Mouse (Mus musculus) embryo, embryonic 10 days (tissue): ENCODE results near the gene Aldh3b3.

ENCODE experiments used
- DNase-seq: peaks from one replicate; pipeline ENCODE4 v3.0.0-alpha.2; 2015; ENCODE audit warnings: low spot score

Gene Aldh3b3

DNA sequence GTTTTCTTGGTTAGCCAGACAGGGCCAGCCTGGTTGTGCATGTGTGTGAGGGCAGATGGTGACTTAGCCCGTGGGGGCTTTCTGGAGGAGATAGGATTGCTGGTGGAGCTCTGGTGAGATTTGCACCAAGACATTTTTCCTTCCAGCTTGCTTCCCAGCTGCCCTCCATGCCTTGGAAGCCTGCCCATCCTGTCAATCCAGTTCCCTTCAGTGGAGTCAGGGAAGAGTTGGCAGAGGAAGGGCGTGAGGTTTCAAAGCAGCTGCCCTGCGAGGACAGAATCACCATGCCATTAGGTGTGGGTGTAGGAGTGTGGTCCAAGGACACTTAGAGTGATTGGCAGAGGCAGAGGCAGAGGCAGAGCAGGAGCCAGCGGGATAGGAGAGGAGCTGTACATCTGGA, at the start of gene Aldh3b3:
Gene Aldh3b3 (plus strand): TSS at position 176 of the 400 bp plus-strand sequence.
- no peak for DNase-seq

DNA sequence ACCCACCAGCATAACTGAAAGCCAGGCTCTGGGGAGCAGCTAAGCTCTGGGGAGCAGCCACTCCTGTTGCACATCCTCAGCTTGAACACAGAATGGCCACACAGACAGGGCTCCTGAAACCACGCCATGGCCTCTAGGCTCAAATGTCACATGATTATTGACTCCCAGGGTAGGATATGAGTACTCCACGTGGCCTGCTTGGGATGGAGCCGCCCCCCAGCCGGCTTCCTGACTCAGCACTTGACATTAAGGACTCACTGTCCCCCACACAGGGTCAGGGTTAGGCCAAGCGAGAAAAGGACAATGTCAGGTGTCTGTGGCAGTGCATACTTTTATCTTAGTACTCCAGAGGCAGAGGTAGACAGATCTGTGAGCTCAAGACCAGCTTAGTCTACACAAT, 48.2 kb upstream of the Aldh3b3 start:
- DNase-seq: no peak

DNA sequence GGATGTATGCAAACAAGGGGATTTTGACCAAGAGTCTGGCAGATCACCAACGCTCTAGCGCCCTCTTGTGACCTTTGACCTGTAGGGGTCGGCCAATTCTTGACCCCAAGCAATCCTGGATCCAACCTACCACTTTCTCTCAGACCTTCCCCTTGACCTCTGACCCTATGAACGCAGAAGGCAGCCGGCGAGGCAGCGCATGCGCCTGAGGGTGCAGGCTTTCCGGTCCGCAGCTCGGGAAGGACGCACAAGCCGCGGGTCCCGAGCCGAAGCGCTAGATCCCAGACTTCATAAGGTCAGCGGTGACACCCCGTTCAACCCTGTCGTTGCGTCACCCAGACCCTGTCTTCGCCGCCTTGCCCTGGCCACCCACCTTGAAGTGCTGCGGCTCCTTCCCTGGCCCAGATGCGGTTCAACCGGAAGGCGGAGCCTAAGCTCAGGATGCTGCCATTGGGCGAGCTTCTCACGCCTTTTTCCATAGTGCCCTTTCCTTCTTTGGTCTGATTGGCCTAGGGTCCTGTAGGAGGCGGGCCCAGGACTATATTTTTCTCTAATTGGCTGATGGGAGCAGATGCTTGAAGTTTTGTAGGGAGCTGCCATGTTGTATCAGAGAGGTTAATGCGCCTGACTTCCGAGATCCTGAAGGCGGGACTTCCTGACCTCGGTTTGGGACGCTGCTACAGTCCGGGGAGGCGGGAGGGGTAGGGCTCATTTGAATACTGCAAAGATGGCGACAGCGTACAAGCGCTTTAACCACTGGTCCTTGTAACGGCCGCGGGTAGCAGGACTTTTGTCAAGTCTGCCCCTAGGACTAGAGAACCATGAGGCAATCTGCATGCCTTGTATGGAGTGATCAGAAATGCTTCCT, 45.9 kb upstream of the Aldh3b3 start, which contains the start of gene Ndufs8:
Gene Ndufs8 (minus strand): TSS at position 438 of the 868 bp plus-strand sequence.
- peak; percentile 97 for DNase-seq

DNA sequence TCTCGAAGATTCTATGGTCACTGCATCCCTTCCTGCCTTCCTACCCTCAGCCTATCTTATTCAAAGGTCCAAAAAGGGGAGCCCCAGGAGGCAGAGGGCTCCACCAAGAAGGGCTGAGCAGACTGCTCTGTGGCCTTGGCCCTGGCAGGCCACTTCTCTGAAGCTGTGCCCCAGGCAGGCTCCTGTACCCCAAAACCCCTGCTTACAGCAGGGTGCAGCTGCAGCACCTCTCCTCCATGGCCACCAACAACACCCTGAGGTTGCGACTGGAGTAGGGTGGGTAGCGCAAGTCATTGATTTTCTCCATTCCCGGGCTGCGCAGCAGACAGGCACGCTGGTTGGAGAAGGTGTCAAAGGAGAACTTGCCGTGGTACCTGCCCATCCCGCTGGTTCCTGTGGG, 44.8 kb upstream of the Aldh3b3 start:
- DNase-seq: no peak

DNA sequence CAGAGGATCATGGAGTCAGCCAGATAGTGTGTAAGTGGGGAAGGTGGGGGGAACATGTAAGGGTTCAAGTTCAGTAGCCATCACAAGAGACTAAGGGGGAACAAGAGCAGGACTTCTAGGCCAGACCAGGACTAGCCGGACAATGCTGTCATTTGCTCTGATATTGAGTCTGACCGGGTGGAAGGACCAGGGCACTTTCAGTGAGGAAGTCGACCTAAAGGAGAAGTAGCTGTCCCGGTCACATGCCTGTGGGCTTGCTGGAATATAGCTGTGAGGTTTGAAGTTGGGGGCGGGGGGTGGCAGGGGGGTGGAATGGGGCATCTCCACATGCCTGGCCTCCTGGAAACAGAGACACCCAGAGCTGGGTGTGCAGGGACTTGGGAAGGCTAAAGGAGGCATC, 43.9 kb upstream of the Aldh3b3 start:
- no peak for DNase-seq

DNA sequence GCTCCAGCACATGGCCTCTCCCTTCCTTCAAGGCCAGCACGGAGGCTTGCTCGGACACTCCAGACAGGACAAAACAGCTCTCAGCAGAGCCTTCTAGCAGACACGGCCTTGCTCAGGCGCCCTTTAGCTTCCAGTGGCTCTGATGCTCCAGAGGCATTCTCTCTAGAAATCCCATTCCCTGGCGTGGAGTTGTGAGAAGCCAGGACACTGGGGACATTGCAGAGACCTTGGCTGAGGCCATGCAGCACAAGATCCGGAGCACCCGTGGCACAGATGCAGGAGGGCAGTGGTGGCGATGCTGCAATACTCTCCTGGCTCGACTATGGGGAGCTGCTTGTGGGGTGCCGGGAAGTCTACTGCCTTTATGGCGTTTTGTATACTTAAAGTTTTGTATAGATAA, 41.7 kb upstream of the Aldh3b3 start:
- DNase-seq: no peak

DNA sequence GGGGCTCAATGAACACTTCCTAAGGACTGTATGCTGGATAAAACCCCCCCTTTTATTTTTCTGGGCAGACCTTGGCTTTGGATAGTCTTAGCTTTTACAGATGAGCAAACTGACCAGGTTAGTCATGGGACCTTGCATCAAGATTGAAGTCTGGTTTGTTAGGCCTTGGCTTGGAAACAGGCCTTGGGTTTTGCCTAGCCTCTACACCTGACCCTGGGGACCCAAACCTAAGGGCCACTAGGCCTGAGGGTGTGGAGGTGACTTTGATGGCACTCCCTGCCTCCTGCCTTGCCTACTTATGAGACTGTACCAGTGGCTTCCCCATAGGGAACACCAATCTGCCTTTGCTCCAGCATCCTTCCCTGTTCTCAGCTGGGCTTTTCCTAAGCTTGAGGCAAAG, 38.5 kb upstream of the Aldh3b3 start:
- DNase-seq: no peak

DNA sequence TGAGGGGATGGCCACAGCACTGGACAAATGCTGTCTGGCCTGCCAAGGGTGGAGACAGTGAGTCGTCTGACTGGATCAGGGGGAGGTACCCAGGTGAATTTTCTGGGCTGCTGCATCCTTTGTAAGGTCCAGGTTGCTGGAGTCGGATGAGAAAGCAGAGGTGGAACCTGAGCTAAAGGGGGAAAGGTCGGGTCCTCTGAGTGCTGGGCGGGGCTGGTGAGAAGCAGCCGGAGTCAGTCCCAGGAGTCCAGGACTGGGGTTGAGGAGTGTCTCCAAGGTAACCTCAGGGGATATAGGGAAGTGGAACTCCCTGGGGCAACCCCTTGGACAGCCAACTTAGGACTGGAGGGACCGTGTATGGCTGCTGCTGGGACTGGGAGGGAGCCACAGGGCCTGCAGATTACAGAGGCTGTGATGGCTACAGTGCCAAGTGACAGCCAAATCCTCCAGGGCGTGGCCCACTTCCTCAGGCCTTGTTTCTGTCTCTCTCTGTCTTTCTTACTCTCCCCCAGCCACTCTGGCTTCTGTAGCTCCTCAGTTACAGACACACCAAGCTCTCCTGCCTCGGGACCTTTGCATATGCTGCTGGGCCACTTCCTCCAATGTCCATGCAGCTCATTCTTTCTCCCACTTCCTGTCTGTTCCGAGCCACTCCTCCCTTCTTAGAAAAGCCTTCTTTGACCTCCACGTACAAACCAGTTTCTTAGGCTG, 35.6 kb upstream of the Aldh3b3 start:
- DNase-seq: no peak

DNA sequence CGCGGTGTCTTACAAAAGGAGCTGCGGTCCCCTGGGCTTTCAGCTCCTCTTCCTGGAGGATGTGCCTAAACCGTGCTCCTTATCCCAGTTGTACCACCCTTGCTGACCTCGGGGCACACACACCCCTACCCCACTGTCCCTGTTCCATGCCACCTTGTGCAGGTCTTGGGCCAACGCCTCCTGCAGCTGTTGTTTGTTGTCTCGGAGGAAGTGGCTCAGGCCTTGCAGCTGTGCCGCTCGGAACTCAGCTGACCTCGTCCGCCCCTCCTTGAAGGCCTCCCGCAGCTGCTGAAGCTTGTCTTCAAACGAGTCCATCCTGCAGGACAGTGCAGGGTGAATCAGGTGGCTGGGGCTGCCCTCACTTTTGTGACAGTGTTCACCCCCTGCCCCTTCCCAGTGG, 34.9 kb upstream of the Aldh3b3 start:
- peak; percentile 41 for DNase-seq

DNA sequence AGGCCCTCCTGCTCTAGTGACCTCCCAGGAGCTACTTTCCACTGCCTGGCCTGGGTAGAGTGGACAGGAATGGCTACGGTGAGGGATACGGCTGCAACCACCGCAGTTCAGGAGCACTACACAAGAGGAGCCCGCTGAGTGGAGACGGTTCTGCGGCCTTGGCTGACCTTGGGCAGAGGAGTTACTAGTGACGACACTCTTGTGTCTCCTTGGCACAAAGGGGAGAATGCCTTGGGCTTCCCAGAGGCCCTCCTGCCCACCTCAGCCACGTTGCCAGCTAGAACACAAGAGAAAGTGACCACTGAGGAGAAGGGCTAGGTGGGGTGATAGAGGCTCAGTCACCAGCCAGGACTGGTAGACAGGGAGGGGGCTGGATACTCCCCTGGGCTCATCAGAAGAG, 34.3 kb upstream of the Aldh3b3 start:
- DNase-seq: no peak

DNA sequence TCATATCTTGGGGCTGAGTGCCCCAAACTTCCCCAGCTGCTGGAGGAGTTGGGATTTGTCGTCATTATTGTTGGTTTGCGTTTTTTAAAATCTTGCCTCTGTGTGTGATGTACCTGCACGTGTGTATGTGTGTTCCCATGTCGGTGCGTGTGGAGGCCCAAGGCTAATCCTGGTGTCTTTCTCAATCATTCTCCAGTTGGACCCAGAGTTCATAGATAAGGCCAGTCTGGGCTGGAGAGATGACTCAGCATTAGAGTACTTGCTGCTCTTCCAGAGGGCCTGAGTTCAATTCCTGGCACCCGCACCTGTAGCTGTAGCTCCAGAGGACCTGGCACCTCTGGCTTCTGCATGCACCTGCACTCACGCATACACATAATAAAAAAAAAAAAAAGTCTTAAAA, 33.6 kb upstream of the Aldh3b3 start:
- no peak for DNase-seq

DNA sequence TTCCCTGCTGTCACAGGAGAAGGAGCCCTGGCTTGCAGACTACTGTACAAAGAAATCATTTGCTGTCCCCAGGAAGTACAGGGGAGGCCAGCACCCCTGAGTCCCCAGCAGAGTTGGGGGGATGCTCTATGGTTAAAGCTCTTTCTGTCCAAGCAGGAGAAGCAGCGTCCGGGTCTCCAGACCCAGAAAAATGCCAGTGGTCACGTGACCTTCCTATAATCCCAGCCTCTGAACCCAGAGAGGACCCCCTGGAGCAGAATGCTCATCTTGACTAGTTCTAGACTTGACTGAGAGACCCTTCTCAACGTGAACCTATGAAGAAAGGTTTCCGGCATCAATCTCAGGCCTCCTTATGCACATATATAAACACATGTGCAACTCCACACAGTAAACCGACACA, 32.6 kb upstream of the Aldh3b3 start:
- DNase-seq: no peak

DNA sequence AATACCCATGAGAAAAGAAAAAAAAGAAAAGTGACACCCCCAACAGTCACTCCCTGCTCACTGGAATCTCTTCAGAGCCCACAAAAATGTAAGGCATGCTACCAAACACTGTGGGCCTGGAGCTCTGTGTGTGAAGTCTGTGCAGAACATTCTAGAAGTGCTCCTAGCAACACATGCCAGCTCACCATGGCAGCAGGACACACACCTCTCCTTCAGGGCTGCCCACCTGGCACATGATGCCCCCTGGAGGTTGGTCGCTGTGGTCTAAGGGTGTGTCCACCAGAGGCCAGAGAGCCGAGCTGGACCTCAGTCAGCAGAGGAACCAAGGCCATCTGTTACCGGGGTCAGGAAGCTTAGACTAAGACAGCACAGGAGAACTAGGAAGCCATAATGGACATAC, 32.2 kb upstream of the Aldh3b3 start:
- DNase-seq: no peak

DNA sequence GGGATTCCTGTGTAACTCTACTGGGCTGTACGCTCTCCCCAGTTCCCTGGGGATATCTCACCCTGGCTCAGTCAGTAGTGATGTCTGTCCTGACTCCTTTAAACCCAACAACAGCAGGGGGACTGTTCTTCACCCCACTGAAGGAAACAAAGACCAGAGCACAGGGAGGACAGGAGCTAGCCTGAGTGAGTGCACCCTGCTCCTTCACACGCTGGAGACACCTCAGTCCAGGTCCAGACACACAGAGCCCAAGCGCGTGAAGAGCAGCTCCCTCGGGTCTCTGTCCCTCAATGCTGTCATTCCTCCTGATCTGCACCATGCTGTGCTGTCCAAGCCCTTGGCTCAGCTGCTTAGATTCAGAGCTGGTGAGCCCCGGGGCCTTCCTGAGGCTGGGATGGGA, 31.8 kb upstream of the Aldh3b3 start:
- DNase-seq: no peak

DNA sequence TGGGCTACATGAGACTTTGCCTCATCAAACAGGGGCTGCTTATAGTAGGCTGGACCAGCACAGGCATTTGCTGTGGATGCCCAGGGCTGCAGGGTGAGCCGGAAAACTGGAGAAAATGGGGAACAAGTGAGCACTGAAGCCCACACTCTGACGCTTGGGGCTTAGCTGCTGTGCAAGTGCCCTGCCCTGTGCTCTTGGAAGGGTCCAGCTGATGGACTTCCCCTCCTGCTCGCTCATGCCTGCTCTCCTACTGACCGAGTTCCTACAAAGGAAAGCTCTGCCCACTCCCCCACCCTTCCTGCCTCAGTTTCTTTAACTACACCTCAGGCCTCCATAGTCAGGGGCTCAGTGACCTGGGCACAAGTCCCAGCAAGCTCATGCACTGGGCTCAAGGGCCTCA, 30.5 kb upstream of the Aldh3b3 start:
- DNase-seq: no peak

DNA sequence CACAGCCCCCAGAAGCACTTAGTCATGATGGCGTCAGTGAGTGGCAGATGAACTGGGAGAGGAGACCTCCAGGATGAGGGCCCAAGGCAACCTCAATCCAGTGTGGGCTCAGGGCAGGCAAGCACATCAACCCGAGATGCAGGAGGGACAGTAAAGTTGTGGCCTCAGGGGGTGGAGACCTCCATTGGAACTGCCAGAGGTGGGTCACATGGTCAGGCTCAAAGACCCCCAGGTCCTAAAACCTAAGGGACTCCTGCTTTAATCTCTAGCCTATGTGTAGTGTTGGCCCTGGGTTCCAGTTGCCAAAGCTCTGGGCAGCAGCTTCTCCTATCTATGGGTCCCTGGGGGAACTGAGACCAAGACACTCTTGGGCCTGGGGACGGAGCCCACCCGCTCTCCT, 29.7 kb upstream of the Aldh3b3 start:
- DNase-seq: no peak

DNA sequence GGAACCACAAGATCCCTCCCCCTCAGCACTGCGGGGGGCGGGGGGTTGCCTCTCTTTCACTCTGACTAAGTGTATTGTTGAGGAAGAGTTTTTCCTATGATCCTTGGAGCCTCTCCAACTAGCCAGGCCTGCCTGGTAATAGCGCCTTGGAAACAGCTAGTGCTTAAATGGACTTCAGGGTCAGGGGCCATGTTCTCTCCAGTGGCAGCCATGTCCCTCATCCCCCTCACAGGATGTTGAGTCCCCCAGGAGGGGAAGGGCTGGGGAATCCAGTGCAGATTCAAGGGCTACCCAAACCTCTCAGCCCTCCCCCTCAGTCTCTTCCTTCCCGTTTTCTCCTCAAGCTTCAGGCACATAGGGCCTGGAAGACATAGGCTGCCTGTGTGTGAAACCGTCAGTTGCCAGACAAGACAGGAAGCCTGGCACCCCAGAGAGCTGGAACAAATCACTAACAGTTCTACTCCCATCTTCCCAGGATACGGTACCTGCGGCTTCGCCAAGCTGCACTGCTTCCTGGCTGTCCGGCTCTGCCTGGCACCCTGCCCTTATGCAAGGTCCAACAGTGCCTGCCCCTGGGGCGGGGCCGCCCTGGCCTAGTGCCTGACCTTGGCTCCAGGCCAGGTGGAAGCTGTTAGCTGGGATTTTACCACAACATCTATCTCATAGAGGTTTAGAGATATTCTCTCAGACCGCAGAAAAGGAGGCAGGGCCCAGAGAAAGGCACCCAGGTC, 29.1 kb upstream of the Aldh3b3 start, which contains the start of gene Aldh3b1:
Gene Aldh3b1 (minus strand): TSS at position 598 of the 731 bp plus-strand sequence.
- DNase-seq: no peak

DNA sequence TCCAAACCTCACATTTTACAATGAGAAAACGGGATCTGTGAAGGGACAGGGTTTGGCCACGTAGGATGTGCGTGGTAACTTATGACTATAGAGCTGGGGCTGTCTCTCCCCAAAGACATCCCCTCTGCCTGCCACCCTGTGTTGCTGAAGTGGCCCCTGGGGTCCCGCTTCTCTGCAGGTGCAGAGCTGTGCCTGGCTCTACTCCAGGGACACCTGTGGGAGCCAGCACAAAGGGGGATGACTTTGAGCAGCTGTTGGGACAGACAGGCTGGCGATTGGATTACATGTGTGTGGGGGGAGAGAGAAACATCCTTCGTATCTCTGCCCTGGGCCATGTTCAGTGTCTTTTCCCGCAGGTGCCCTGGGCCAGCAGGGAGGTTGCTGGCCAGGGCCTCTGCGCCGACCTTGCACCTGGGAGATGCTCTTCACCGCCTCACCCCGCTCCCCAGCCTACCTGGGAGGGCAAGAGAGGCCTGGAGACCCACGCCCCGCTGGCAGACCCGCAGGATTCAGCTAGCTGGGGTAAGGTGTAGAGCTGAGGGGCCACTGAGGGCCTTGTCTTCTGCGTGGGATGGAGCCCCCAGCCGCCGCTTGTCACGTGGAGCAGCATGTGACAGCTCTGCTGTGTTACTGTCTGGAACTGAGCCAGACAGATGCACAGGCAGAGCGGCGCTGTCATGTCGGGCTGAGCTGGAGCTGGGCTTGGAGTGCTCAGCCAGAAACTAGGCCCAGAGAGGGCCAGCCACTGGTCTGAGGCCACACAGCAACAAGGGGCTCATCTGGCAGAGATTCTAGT, 28.0 kb upstream of the Aldh3b3 start:
- no peak for DNase-seq

DNA sequence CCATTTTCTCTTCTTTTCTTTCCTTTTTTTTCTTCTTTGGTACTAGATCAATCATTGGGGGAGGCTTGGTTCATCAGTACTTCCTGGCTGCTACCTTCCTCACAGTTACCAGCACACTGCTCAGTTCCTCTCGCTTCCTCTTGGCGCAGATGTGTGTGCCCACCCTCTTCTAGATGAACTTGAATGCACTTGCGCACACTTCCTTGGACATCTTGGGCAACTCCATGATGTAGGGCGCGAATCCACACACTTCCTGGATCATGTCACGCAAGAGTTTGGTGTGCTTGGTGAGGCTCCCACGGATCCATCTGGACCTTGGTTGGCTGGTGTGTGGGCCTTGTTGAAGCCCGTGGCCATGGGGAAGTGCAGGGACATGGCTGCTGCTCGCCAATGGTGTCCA, 26.7 kb upstream of the Aldh3b3 start:
- no peak for DNase-seq

DNA sequence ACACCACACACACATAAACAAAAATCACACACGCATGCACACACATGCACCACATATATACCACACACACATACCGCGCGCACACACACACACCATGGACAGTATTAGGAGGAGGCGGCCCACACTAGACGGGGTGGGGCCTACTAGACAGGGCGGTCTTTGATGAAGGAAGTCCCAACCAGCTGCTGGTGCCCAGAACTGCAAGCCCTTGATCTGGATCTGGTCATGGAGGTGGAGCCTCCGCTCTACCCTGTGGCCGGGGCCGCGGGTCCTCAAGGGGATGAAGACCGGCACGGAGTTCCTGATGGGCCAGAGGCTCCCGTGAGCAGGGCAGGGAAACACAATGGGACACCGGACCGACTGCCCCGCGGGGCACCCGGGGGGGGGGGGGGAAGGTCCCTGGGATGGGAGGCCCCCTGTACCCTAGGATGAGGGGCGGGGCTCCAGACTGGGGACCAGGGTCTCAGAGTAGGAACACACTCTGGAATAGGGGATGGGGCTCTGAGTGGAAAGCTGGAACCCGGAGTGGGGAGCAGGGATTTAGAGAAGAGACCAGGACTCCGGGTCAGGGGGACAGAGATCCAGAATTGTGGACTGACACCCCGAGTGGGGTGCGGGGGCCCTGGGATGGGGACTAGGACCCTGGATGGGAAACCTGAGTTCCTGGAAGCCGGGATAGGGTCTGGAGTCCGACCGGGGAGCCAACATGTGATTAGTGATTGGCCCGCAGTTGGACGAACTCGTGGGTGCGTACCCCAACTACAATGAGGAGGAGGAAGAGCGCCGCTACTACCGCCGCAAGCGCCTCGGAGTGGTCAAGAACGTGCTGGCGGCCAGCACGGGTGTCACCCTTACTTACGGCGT, 23.2 kb upstream of the Aldh3b3 start, which contains the start of gene Unc93b1:
Gene Unc93b1 (plus strand): TSS at position 155 of the 864 bp plus-strand sequence.
- peak; percentile 73 for DNase-seq
